Mouse (Mus musculus) kidney, postnatal 36 days (tissue): ENCODE results near the gene Cd2.

Experiments
- DNase-seq, 2 experiments: peaks; one replicate each; pipeline ENCODE4 v3.0.0; 2021 to 2022; ENCODE audit warnings: mixed read lengths in 2 of 2

Gene Cd2

GRCm38 (mm10) chr3:101287911-101288311 lies at the start of gene Cd2:
Cd2 (minus strand) TSS chr3:101287939.
- no peak for DNase-seq

GRCm38 (mm10) chr3:101328617-101329016 lies 40.9 kb upstream of the Cd2 start:
- DNase-seq: no peak

- DNase-seq: no peak
These were observed 39.5 kb upstream of the Cd2 start for GRCm38 (mm10) chr3:101327248-101327647.

- DNase-seq: no peak
These were observed 34.7 kb upstream of the Cd2 start for GRCm38 (mm10) chr3:101322437-101322836.

- DNase-seq: no peak
These were observed 33.1 kb upstream of the Cd2 start for GRCm38 (mm10) chr3:101320874-101321273.

- peak in 1 of 2 experiments; percentile 4 for DNase-seq
These were observed 30.9 kb upstream of the Cd2 start for GRCm38 (mm10) chr3:101318516-101319170.

- peak; percentile 39 to 77 for DNase-seq
These were observed 30.4 kb upstream of the Cd2 start for GRCm38 (mm10) chr3:101318115-101318514.

- DNase-seq: no peak
These were observed 27.2 kb upstream of the Cd2 start for GRCm38 (mm10) chr3:101314954-101315353.

- DNase-seq: no peak
These were observed 25.7 kb upstream of the Cd2 start for GRCm38 (mm10) chr3:101313266-101314051.

- peak; percentile 55 to 57 for DNase-seq
These were observed 23.2 kb upstream of the Cd2 start for GRCm38 (mm10) chr3:101310977-101311376.

GRCm38 (mm10) chr3:101309626-101310025 lies 21.9 kb upstream of the Cd2 start:
- DNase-seq: no peak

GRCm38 (mm10) chr3:101306090-101306489 lies 18.4 kb upstream of the Cd2 start:
- no peak for DNase-seq

GRCm38 (mm10) chr3:101305046-101305445 lies 17.3 kb upstream of the Cd2 start:
- no peak for DNase-seq

GRCm38 (mm10) chr3:101304156-101304555 lies 16.4 kb upstream of the Cd2 start:
- DNase-seq: peak; percentile 43 to 76

GRCm38 (mm10) chr3:101300271-101301071 lies 12.7 kb upstream of the Cd2 start:
- no peak for DNase-seq

GRCm38 (mm10) chr3:101299591-101299990 lies 11.9 kb upstream of the Cd2 start:
- DNase-seq: no peak

- DNase-seq: no peak
These were observed 9.5 kb upstream of the Cd2 start for GRCm38 (mm10) chr3:101297221-101297620.

- DNase-seq: no peak
These were observed 8.4 kb upstream of the Cd2 start for GRCm38 (mm10) chr3:101295931-101296820.

- peak; percentile 73 to 94 for DNase-seq
These were observed 7.7 kb upstream of the Cd2 start for GRCm38 (mm10) chr3:101295366-101295867.

- DNase-seq: no peak
These were observed 7.0 kb upstream of the Cd2 start for GRCm38 (mm10) chr3:101294487-101295365.

- no peak for DNase-seq
These were observed 5.9 kb upstream of the Cd2 start for GRCm38 (mm10) chr3:101293571-101294135.
